Mouse (Mus musculus): ENCODE measurements at regions not wholly inside any gene's neighbourhood (a gene's known extent, or its start where the extent isn't known, plus 50 kb on each side); places are given as distances from the start of the nearest gene placed in this dataset.

DNA sequence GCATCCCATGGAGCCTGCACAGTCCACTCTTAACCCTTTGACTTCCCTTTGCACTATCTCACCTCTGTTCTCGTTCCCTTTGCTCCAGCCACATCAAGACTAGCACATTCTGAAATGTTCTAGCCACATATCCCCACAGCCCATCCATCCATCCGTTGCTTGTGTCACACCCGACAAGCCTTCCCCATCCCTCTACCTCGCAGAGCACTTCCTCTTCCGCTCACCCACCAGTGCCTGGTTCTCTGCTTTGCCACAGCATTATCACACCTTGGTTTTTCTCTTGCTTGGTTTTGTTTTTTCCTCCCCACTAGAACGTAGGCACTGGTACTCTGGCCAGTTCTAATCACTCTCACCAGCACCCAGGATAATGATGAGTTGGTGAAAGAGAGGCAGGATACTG lies 61.5 kb upstream of the Eomes start:
- TF ChIP-seq POLR2A (IDR thresholded peaks at IDR 0.05; ENCODE audit: borderline replicate concordance, extremely low read depth, insufficient read depth, insufficient read length, poor library complexity, severe bottlenecking) (no peak), CTCF (IDR thresholded peaks at IDR 0.05; ENCODE audit: borderline replicate concordance, extremely low read depth, insufficient read depth, insufficient read length) (no peak)
